Mouse (Mus musculus) gastrocnemius, postnatal 25 days (tissue): ENCODE measurements around the gene Cdkal1. TPM values are rescaled to one million over a fixed set of nuclear protein-coding genes. Genes with fewer than 3 reads are reported as not detected.

Experiments
- DNase-seq: peaks from one replicate; pipeline ENCODE4 v3.0.0; 2022
- total RNA-seq, 2 experiments: library from RNA; stranded (reverse); gene quantifications; 1 replicate in 1 of 2; 2 replicates in 1 of 2; pipeline ENCODE4 v1.2.3; 2021

Gene Cdkal1
- total RNA-seq, 2 experiments from 2014 or later, result 28.0 to 32.6 TPM

DNA sequence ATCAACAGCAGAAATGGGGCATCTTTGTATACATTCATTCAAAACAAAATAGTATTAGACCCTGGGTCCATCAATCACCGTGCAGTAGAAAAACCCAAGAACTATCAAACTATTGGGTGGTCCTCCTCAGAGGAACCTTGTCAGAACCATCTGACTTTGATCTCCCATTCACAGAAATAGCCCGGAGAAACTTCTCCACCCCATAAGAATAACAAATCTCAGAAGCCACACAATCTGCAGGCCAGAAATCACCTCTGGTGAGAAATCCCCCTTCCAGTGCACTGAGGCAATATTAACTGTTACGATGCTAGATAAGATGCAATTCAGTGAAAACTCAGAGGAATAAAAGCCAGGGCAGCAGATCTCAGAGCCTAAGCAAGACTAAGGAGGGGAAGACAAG lies 275.5 kb downstream of the Cdkal1 start:
- no peak for DNase-seq

DNA sequence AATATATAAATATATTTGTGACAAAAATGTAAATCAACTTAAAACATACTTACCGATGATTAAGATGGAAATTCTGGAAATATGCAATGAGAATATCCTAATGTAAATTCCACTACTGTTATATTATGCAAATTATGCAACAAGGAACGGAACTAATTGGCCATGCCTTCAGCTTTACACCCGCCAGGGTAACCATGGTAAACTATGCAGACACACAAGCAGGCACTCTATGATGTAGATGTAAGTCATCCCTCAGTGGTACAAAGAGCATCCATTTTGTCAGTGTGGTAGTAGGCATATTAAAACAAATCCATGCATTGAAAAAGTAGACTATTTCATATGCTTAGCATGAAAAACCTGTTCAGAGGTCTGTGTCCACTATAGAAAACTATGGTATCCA lies 276.9 kb downstream of the Cdkal1 start:
- DNase-seq, result no peak

DNA sequence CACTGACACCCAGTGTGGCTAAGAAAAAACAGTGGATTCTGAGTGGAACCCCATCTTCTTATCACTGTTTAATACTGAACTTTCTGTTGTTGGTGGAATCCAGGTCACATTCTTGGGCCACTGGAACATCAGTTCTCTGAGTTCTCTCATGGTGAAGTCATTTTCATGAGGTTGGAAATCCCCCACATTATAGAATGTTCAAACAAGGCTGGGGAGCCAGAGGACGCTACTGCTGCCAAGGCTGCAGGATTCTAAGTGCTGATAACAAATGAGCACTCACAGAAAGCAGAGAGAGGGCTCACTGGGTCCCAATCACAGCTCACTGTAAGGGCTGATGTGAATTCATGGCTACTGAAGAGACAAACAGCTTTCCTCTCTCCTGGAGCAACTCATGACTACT lies 280.7 kb downstream of the Cdkal1 start:
- no peak for DNase-seq

DNA sequence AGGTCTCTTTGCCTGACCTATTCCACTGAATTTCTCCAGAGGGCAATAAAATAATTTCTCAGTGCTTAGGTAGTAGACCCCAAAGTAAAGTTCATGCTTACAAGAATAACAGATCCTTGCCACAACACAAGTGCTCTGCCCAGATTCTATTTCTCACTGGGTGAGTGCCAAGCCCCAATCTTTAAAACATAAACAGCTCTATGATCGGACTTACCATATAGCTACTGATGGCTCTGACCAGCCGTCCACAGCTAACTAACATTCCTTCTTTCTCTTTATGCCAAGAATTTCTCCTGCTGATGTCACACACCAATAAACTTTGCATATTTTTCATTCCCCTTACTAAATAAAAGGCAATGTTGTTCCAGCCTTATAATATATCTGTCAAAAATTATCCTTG lies 283.0 kb downstream of the Cdkal1 start:
- DNase-seq, result no peak

DNA sequence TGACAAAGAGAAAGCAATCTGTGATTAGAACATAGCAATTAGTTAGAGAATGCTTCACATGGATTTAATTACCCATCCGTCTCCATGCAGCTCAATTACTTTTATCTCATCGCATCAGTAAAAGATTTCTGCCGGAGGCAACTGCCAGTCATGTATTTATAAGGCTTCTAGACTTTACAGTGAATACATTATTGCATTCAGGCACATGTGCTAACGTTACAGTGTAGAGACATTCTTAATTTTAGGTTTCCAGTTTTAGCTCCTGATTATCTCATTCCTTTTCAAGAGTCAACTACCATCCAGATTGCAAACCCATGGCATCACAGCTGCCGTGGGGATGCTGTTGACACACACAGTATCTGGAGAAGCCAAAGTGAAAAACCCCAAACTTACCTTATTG lies 289.8 kb downstream of the Cdkal1 start:
- no peak for DNase-seq

DNA sequence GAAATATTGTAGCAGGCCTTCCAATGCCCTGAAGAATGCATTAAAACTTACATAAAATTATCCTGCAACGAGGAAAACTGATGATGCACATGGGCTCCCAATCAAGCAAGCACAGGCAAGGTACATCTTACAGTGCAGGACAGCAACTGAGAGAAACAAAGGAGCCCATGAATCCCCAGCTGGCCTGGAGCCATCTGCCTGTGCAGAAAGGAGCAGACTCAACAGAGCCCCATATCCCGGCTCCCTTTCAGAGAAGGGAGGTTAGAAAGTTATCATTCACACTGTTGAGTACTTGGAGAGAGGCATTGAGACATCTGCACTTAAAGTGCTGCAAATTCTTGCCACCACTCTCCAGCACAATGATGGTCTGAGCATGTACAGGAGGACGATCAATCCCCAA lies 296.3 kb downstream of the Cdkal1 start:
- DNase-seq, result no peak

DNA sequence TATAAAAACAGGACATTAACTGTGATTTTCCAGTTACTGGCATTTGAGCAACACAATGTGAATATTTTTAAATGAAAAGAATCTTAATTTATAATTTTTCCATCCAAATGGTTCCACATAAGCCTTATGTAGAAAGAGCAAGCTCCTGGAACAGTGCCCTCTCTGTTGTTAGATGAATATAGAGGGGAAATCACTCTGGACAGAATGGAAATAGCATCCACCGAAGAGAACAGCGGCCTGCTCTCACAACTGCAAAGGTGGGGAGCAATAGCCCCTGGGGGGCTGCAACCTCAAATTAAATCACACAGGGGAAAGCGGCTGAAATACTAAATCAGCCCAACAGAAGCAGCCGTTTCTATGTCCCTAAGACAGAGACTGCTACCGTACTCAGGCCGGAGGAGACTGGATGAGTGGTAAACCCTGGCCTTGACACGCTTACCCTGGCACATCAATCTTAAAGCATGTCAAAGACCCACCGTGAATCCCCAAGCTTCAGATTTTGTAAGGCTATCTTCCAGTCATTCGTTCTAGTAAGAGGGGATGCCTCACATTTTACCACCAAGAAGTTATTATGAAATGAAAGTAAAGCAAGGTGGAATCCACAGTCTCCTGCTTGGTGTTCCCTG lies 300.2 kb downstream of the Cdkal1 start:
- no peak for DNase-seq

DNA sequence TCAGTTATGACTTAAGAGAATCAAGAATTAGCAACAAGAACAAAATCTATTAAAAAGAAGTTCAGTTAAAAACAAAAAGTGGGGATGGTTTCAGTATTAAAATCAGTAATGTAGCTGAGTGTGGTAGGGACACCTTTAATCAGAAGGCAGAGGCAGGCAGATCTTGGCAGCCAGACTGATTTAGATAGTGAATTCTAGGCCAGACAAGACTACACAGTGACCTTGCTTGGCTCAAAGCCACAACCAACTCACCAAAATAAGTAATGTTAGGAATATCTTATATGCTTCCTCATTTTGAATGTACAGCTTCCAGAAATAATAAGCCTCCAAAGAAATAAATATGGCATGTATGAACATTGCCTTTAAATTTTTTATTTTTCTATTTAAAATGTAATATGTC lies 301.7 kb downstream of the Cdkal1 start:
- DNase-seq, result no peak

DNA sequence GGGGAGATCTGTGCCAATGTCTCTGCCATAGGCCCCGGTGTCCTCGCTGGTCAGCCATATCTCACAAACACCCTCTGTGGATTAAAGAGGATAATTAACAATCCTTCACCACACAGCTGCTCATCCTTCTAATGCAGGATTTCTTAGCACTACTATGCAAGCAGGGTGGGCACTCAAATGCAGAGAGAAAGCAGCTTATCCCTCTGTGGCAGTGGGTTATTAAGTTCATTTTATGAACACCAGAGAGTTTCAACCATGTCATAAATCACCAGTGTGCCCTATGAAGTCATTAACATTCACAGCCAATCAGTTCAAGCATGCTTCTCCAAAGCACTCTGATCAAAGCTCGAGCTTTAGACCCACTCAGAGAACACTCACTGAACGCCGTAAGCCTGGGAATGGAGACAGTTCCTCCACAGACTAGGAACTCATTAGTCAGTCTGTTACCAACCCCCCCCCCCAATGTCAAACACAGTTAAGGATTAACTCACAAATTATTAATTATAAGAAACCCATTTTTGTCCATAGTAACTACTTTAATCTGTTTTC lies 303.1 kb downstream of the Cdkal1 start:
- no peak for DNase-seq

DNA sequence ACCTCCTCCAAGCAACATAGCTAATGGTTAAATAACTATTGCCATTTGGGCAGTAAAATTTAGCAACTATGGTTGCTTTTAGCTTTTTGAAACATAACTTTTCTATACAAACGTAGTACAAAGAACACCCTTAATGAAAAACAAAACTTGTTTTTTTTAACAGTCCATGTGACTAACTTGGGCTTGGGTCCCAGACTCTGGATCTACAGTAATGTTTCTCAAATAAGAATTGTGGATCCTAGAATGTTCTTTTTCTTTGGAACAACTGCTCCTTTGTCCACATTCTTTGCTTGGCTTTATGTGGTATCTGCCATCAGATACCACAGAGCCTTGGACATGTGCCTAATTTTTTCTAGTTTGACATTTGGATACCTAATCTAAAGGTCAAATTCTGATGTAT lies 304.6 kb downstream of the Cdkal1 start:
- no peak for DNase-seq

DNA sequence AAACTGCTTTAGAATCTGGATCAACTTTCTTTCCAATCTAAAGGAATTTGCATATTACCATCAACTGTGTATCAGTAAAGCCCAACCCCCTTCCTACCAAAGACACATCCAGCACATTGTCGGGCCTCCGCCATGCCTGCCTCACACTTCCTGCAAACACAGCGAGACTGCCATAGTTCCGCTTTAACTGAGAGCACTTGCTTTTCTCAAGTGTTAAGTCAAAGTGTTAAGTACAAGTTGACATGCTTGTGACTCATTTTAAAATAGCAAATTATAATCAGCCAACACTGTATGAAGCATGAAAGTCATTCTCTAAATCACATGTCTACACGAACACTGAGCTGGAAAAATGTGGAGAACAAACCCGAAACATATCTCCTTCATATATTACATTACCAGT lies 305.3 kb downstream of the Cdkal1 start:
- no peak for DNase-seq

DNA sequence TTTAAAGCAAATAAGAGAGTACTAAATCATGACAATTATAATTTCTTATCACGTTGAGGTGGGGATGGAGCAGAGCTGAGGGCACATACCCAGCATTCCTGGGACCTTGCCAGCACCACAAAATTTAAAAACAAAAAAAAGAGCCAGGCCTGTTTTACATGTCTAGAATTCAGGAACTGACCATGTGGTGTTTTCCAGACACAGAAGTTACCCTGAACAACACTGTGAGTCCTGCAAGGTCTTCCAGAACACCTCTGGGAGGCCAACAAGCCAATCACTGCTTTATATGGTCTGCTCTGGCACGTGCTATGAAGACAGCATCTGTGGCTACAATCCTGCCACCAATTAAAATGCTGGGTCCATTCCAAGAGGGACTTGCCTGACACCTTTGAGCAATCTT lies 305.7 kb downstream of the Cdkal1 start:
- no peak for DNase-seq

DNA sequence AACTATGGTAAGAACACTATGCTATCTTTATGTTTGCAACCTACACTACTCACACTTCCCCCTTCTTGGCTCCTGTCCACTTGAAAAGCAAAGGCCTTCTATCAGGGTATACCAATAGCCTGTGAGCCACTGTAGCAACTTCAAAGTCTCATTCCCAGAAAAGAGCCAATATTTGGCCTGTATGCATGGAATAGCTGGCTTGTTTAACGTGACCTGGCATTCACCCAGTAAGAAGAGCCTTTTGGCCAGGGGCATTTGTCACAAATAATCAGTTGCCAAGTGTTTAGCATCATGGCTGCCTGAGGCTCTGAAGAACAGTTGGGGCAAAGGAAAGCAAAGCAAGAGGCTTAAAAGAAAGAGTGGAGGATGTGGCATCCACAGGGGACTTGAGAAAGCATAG lies 317.6 kb downstream of the Cdkal1 start:
- no peak for DNase-seq

DNA sequence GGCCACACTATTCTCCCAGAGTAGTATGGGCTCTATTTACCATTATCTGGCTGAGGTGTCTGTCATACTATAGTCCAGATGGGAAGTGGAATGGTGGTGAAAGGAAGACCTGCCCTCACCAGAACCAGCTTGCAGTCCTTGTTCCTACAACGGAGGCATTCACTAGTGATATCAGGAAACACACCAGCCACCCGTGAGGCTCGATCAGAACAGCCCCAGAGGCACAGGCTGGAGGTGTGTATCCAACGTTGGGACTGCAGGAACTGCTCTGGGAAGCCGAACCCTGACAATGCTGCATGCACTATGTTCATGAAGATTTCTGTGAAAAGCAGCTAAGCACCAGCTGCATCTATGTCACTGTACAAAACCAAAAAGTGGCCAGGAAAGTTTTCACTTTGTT lies 321.9 kb downstream of the Cdkal1 start:
- DNase-seq, result no peak

DNA sequence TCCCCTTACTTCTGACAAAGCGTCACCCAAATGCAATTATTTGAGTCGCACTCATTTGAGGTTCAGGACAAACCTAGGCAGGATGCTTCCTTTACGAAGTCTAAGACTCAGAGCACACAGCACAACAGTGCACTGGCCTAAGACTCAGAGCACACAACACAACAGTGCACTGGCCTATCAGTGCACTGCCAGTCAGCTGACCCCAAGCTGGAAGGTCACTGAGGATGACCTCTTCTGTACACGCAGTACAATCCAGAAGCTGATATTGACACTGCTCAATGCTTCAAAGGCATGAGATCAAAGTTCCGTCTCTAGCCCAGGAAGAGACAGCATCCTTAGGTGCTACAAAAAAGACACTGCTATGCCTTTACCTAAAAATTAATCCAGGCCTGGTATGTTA lies 327.1 kb downstream of the Cdkal1 start:
- DNase-seq, result no peak

DNA sequence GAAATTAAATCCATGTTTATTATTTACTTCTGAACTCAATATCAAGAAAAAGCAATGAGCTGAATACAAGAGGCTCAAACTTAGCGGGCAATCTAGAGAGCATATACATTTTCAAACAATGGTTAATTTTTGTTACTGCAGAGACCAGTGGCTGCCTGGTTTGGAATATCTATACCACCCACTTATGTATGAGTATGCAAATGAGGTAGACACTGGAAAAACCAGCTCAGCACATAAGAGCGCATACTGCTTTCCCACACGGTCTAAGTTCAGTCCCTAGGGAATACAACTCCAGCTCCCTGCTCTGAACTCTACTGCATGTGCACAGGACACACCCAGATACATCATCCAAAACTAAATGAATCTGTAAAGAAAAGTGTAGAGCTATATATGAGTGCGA lies 334.2 kb downstream of the Cdkal1 start:
- no peak for DNase-seq

DNA sequence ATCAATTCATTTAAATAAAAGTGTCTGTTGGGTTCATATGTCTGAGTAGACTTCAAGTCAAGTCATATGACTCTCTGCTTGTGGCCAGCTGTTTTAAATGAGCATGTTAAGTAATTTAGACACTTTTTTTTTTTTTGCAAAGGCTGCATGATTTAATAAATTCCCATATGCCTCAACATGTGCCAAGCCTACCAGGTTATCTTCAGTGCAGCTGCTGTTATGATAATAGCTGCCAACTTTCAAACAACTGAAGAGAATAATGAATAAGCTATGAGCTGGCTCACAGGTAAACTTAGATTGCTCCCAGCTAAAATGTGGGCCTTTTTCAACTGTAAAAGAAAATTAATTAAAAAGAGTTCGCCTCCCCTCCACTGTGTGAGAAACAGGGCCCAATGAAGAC lies 341.4 kb downstream of the Cdkal1 start:
- no peak for DNase-seq

DNA sequence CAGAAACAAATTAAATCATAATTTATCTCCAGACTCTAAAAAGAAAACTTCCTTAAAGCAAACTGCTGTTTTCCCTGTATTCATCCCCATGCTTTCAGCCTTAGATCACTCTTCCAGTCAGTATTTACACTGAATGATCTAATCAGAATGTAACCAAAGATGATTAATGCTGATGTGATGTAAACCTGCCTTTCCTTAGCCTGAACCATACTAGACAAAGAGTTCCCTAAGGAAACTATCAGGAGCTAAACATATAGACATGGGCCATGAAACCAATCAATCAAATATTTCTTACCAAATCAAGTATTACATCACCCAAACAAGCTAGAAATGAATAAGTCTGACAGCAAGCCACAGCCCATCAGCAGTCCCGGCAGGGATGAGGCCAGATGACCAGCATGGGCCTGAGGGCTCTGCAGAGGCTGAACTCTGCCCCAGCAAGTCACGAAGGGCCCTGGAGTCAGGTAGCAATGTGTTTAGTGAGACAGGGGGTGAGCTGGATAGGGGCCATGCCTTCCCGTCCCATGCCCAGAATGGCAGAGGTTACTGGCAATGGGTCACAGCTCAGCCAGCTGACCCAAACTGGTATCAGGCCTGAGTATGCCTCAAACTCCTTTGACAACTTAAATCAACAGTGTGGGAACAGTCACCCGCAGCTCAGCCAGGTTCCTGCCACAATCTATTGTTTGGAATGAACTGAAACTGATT lies 350.5 kb downstream of the Cdkal1 start:
- DNase-seq, result no peak

DNA sequence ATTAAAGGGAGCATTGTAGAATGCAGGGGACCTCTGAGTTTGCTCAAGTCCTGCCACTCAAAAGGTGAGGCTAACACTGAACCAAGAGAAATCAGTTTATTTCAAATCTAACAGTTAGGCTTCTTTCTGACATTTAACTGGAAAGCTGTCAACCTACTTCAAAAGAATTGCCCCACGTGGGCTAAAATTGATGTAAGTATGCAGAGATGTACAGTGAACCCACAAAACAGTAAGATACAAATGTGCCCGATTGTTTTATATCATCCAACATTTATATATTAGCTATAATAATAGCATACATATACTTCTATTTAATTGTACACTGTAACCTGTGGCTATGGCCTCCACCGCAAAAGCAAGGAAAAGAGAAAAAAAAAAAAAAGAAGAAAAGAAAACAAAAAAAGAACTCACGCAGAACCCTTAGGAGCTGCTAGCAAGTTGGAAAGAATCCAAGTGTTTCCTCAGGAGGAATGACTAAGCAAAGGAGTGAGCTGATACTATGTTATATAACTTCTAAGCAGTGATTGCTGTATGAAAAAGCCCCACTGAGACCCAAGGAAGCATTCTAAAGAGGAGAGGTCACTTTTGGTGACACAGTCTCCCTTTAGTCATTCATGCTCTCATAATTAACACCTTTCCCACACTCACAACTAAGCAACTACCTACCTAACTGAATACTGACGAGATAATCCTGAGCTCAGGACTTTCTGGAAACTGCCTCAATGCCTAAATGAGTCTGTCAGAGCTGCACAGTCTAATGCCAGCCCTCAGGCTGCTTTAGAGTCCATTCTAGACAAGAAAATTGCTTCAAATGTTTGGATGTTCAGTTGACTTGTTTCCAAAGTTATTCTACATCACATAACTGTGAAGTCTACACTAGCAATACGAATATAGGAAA lies 352.1 kb downstream of the Cdkal1 start:
- no peak for DNase-seq

DNA sequence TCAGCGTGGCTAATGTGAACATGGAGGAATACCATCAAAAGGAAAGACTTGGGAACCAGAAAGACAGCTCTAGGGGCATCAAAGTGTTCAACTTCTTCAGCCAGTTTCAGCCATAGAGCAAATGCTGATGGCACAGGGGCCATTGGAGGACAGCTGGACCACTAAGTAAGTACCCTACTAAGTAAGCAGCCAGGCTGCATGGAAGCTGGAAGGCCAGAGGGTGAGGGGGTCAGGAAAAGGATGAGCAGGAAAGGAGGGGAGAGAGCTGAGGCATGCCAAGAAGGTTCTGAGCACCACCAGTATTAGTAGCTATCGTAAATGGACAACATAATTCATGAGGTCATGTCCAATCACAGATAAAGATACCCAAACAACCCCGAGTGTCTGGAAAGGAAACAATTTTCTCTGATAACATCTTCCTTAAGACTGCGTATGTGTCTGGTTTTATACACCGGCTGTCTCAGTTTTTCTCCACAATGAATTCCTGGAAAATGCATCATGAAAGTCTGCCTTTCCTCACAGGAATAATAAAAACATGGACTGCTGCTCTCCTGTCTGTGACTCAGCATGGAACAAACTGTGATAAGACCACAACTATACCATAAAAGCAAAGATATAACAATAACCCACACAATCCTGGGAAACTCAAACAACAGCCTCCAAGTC lies 352.9 kb downstream of the Cdkal1 start:
- no peak for DNase-seq

DNA sequence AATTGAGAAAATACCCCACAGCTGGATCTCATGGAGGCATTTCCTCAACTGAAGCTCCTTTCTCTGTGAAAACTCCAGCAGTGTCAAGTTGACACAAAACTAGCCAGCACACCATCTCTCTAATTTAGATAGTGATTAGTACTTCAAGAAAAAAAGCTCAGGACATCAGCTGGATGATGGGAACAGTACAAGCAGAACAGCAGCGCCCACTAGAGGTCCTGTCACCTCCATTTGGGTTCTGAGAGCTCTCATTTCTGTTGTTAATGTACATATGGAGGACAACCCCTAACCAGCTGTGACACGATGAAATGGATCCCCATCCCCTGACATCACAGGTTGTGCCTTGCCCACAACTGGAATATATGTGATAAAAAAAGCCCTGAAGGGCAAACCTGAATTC lies 354.3 kb downstream of the Cdkal1 start:
- no peak for DNase-seq

DNA sequence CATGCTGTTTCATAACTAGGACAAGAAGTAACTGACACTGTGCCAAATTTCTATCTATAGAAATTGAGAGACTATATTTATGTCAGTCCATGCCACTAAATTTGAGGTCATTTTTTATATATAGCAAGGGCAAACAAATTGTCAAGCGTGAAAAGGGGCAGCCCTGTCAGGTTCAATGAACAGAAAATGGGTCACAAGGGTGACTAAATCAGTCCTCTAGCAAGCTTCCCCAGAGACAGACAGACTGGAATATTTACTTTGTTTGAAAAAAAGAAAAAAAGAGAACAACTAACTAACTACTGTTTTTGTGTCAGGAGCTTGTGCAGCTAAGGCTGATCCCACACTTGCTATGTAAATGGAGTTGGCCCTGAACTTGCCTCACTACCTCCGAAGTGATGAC lies 355.7 kb downstream of the Cdkal1 start:
- no peak for DNase-seq

DNA sequence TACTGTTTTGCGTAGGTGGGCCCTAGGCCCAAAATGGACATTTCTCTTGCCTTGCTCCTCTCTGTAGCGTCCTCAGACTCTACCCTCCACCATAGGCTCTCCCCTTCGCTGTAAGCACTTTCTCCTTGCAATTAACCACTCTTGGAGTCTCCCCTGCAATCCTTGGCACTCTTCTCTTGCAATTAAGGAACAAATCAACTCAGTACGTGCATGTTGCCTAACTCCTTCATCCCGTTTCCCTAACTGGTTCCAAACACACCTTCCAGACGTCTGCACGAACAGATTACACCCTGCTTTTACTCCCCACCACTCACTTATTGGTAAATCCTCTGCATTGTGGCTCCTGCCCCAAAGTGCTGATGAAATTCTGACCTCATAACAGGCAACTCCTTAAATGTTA lies 358.2 kb downstream of the Cdkal1 start:
- no peak for DNase-seq
